Mouse (Mus musculus) spleen, adult 2 months (tissue): ENCODE measurements around the gene Tsga10.

Experiments used
- CTCF ChIP-seq: fragments of 200-500 bp; IDR thresholded peaks from 2 replicates; pipeline ENCODE4 v1.5.1; 2011; ENCODE audit warnings: mild to moderate bottlenecking, inconsistent platforms; ENCODE audit not compliant: insufficient read depth, insufficient read length, insufficient replicate concordance; ENCODE audit errors: extremely low read depth
- POLR2A ChIP-seq: fragments of 200-500 bp; IDR thresholded peaks from 2 replicates; pipeline ENCODE4 v1.6.1; 2011; ENCODE audit warnings: low read depth, low read length, inconsistent platforms

DNA sequence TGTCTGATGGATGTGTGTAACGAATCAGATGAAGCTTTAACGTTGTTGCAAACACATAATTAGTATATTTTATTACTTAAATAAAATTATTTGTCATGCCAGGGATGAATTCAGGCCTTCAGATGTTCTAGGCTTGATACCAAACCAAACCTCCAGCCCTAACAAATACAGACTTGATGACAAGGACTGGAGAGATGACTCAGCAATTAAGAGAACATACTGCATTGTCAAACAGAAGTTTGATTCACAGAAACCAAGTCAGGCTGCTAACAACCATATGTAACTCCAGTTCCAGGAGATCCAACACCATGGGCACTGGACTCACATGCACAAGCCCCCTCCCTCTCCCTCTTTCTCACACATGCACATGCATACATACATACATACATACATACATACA is 65.9 kb downstream of the Tsga10 start:
- TF ChIP-seq POLR2A: no peak
- TF ChIP-seq CTCF: no peak
